Mouse (Mus musculus) kidney, embryonic 15.5 days (tissue): Measurements from ENCODE around the gene Ccdc158. TPM values are rescaled to one million over a fixed set of nuclear protein-coding genes. Genes with fewer than 3 reads are reported as not detected.
A peak's percentile ranks its signal among the peaks of the same experiment; 100 is the strongest.

Experiments
- ATAC-seq: fragments of 200-750 bp; cut with Nextera tagmentation; replicated peaks from 2 replicates; pipeline ENCODE4 v1.8.0; 2017; ENCODE audit warnings: moderate TSS enrichment; ENCODE audit not compliant: low FRiP score
- H3K27ac ChIP-seq: fragments of 300-500 bp; sonication (generic); 2 replicates; pipeline ENCODE4 v1.5.1; 2015; ENCODE audit warnings: mild to moderate bottlenecking, inconsistent platforms
- H3K27me3 ChIP-seq: fragments of 300-500 bp; sonication (generic); 2 replicates; pipeline ENCODE4 v1.6.1; 2015; ENCODE audit warnings: inconsistent platforms
- H3K36me3 ChIP-seq: fragments of 300-500 bp; sonication (generic); 2 replicates; pipeline ENCODE4 v1.6.1; 2015; ENCODE audit warnings: inconsistent platforms
- H3K4me1 ChIP-seq: fragments of 300-500 bp; sonication (generic); 2 replicates; pipeline ENCODE4 v1.6.1; 2015; ENCODE audit warnings: inconsistent platforms
- H3K4me2 ChIP-seq: fragments of 300-500 bp; sonication (generic); 2 replicates; pipeline ENCODE4 v1.6.1; 2015; ENCODE audit warnings: moderate library complexity, mild to moderate bottlenecking, inconsistent platforms
- H3K4me3 ChIP-seq: fragments of 300-500 bp; sonication (generic); replicated peaks from 2 replicates; pipeline ENCODE4 v1.5.1; 2015; ENCODE audit warnings: mild to moderate bottlenecking, inconsistent platforms
- H3K9ac ChIP-seq: fragments of 300-500 bp; sonication (generic); 2 replicates; pipeline ENCODE4 v1.6.1; 2015; ENCODE audit warnings: mild to moderate bottlenecking, inconsistent platforms
- H3K9me3 ChIP-seq: fragments of 300-500 bp; sonication (generic); replicated peaks from 2 replicates; pipeline ENCODE4 v1.6.1; 2016; ENCODE audit warnings: inconsistent platforms
- WGBS: fragments of 180-500 bp; shearing (Covaris S2); methylation state at CpG from one replicate; pipeline ENCODE4 v1.1.7; 2015; ENCODE audit warnings: mixed read lengths; 5-methylcytosine and 5-hydroxymethylcytosine counted together
- polyA plus RNA-seq: library from polyadenylated mRNA; unstranded; fragments of >200 nt; fragmentation: Nextera tagmentation; extraction: Ambion mirVana; gene quantifications from 2 replicates; pipeline ENCODE4 v1.2.1, GENCODE M21; 2015

Ccdc158 gene
- 0.94 and 0.97 TPM in 2 replicates for polyA plus RNA-seq

- no peaks in the 10 kb centered on the region for H3K9me3 ChIP-seq
- peak within 1 kb of the TSS; percentile 50 for H3K4me3 ChIP-seq
- H3K36me3 ChIP-seq = no peaks in the 10 kb centered on the region
- H3K4me1 ChIP-seq = peaks cover 15% of the 10 kb centered on the region
- H3K4me2 ChIP-seq = peak within 1 kb of the TSS; percentile 77
- 14% methylated on average over 53 of the region's 55 CpGs for WGBS
- 0 out of 2 replicates have a peak within 1 kb of the TSS, but pooled peaks have one; percentile 28 for H3K27ac ChIP-seq
- peak within 1 kb of the TSS; percentile 24; the same call in 1 of the 2 replicates for H3K9ac ChIP-seq
- ATAC-seq = peak; percentile 94
- H3K27me3 ChIP-seq = peaks cover 7% of the 10 kb centered on the region
These were observed at the start of gene Ccdc158 for GRCm38 (mm10) chr5:92674859-92675573. Gene Ccdc158, minus strand, starts transcription at chr5:92675271.

- H3K27ac ChIP-seq = no peak overlapping the region
- no peak overlapping the region for H3K4me3 ChIP-seq
- H3K36me3 ChIP-seq = no peaks in the 10 kb centered on the region
- H3K9me3 ChIP-seq = no peaks in the 10 kb centered on the region
- no peak overlapping the region for H3K4me2 ChIP-seq
- no peak for ATAC-seq
- 92% methylated on average over 8 of the region's 8 CpGs for WGBS
- H3K4me1 ChIP-seq = no peaks in the 10 kb centered on the region
- H3K9ac ChIP-seq = no peak overlapping the region
- no peaks in the 10 kb centered on the region for H3K27me3 ChIP-seq
These were observed 46.5 kb upstream of the Ccdc158 start for GRCm38 (mm10) chr5:92721610-92722009.

- Histone ChIP-seq H3K9me3 (no peaks in the 10 kb centered on the region), H3K36me3 (no peaks in the 10 kb centered on the region), H3K4me2 (no peak overlapping the region), H3K4me3 (no peak overlapping the region), H3K4me1 (no peaks in the 10 kb centered on the region), H3K9ac (no peak overlapping the region), H3K27ac (no peak overlapping the region), H3K27me3 (no peaks in the 10 kb centered on the region)
- ATAC-seq = no peak
- WGBS = 80% methylated on average over 3 of the region's 3 CpGs
These were observed 43.8 kb upstream of the Ccdc158 start for GRCm38 (mm10) chr5:92718856-92719255.

GRCm38 (mm10) chr5:92717666-92718360 is 42.7 kb upstream of the Ccdc158 start:
- no peak for ATAC-seq
- WGBS = 60% methylated on average over 3 of the region's 3 CpGs
- no peaks in the 10 kb centered on the region for H3K4me1 ChIP-seq

GRCm38 (mm10) chr5:92715890-92716289 is 40.8 kb upstream of the Ccdc158 start:
- Histone ChIP-seq H3K36me3 (no peaks in the 10 kb centered on the region), H3K27me3 (no peaks in the 10 kb centered on the region), H3K9ac (no peak overlapping the region), H3K9me3 (no peaks in the 10 kb centered on the region), H3K4me3 (no peak overlapping the region), H3K4me1 (no peaks in the 10 kb centered on the region), H3K27ac (no peak overlapping the region), H3K4me2 (no peak overlapping the region)
- ATAC-seq = no peak
- 62% methylated on average over 2 of the region's 2 CpGs for WGBS

More at GRCm38 (mm10) chr5:92717666-92718360, 42.7 kb upstream of the Ccdc158 start:
- no peak overlapping the region for H3K4me3 ChIP-seq
- H3K4me2 ChIP-seq = no peak overlapping the region
- no peaks in the 10 kb centered on the region for H3K36me3 ChIP-seq
- no peaks in the 10 kb centered on the region for H3K27me3 ChIP-seq
- H3K9ac ChIP-seq = no peak overlapping the region
- H3K9me3 ChIP-seq = no peaks in the 10 kb centered on the region
- no peak overlapping the region for H3K27ac ChIP-seq

- Histone ChIP-seq H3K4me2 (no peak overlapping the region), H3K27ac (no peak overlapping the region), H3K4me3 (no peak overlapping the region), H3K9me3 (no peaks in the 10 kb centered on the region), H3K36me3 (no peaks in the 10 kb centered on the region), H3K4me1 (no peaks in the 10 kb centered on the region), H3K9ac (no peak overlapping the region), H3K27me3 (no peaks in the 10 kb centered on the region)
- WGBS = 61% methylated on average over 11 of the region's 11 CpGs
- ATAC-seq = no peak
These were observed 40.2 kb upstream of the Ccdc158 start for GRCm38 (mm10) chr5:92715319-92715718.

- H3K4me3 ChIP-seq = no peak overlapping the region
- no peak for ATAC-seq
- WGBS = 95% methylated on average over 2 of the region's 2 CpGs
- H3K27me3 ChIP-seq = no peaks in the 10 kb centered on the region
- no peak overlapping the region for H3K9ac ChIP-seq
- no peaks in the 10 kb centered on the region for H3K36me3 ChIP-seq
- no peaks in the 10 kb centered on the region for H3K9me3 ChIP-seq
- no peaks in the 10 kb centered on the region for H3K4me1 ChIP-seq
- no peak overlapping the region for H3K4me2 ChIP-seq
- H3K27ac ChIP-seq = no peak overlapping the region
These were observed 39.8 kb upstream of the Ccdc158 start for GRCm38 (mm10) chr5:92714886-92715285.

DNA sequence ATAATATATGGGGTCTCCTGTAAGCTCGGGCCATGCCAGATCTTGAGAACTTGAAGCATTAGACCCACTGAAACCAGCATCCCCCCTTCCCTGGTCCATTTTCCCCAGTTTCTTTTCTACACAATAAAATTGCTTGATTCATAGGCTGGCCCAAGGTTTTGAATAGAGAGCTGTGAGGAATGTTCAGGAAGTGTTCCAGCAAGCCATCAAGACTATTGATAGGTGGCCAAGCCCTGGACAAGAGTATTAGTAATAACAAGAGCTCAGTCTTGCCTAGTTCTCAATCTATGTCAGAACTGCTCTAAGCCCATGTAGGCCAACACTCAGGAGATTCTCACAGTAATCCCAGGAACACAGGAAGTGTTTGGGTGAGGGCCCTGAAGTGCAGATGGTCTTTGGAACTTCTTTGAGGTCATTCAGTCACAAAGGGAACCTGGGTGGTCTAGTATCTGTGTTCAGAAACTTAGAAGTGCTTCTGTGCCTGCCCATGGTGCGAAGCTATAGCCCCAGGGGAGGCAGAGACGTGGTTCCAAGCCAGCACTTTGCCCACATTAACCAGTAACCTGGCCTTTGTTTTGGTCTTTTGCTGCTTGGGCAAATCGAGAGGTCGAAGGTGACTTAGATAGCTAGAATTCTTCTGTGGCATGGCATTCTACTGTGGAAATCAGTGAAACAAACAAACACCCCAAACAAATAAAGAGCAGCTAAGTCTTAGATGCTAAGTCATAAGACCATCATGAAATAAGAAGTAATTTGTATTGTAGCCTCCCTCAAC is 37.7 kb upstream of the Ccdc158 start:
- Histone ChIP-seq H3K4me2 (no peak overlapping the region), H3K9me3 (no peaks in the 10 kb centered on the region), H3K4me1 (peaks cover 6% of the 10 kb centered on the region), H3K27ac (no peak overlapping the region), H3K27me3 (no peaks in the 10 kb centered on the region), H3K4me3 (no peak overlapping the region), H3K9ac (no peak overlapping the region), H3K36me3 (no peaks in the 10 kb centered on the region)
- ATAC-seq = no peak
- 78% methylated on average over 5 of the region's 5 CpGs for WGBS

- Histone ChIP-seq H3K36me3 (no peaks in the 10 kb centered on the region), H3K27me3 (no peaks in the 10 kb centered on the region), H3K9me3 (no peaks in the 10 kb centered on the region), H3K27ac (no peak overlapping the region), H3K4me1 (peaks cover 6% of the 10 kb centered on the region), H3K9ac (no peak overlapping the region), H3K4me3 (no peak overlapping the region), H3K4me2 (no peak overlapping the region)
- WGBS = 68% methylated on average over 5 of the region's 5 CpGs
- no peak for ATAC-seq
These were observed 36.7 kb upstream of the Ccdc158 start for GRCm38 (mm10) chr5:92711666-92712290.

GRCm38 (mm10) chr5:92710779-92711178 is 35.7 kb upstream of the Ccdc158 start:
- Histone ChIP-seq H3K9me3 (no peaks in the 10 kb centered on the region), H3K4me3 (no peak overlapping the region), H3K27me3 (no peaks in the 10 kb centered on the region), H3K36me3 (no peaks in the 10 kb centered on the region), H3K27ac (no peak overlapping the region), H3K4me1 (peaks cover 6% of the 10 kb centered on the region), H3K9ac (no peak overlapping the region), H3K4me2 (no peak overlapping the region)
- ATAC-seq = no peak
- 64% methylated on average over 8 of the region's 8 CpGs for WGBS

DNA sequence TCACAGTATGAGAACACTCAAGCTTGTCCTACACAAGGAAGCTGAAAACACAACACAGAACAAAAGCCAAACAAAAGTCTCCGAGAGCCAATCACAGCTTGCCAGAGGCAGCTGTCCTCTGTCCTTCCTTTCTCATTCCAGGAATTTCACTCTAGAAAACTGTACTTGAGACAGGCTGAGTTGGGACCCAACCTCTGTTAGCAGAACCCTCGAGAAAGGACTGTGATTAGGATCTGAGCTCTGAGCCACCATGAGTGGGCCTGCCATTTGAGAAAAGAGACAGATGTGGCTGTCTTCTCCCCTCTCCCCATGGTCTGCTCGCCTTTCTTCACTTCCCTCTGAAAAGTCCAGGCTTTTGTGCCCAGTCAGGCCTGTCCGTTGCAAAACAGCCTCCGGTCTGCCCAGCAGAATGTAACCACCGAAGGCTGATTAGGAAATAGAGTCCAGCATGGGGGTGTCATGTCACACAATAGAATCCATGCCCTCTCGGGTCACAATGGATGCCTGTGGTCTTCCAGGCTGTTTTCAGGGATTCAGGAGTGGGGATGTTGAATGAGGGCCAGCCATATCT is 32.9 kb upstream of the Ccdc158 start:
- no peak overlapping the region for H3K9ac ChIP-seq
- H3K4me1 ChIP-seq = peaks cover 6% of the 10 kb centered on the region
- no peak overlapping the region for H3K4me2 ChIP-seq
- no peaks in the 10 kb centered on the region for H3K9me3 ChIP-seq
- H3K27me3 ChIP-seq = no peaks in the 10 kb centered on the region
- ATAC-seq = peak; percentile 69; the same call in 1 of the 2 replicates
- WGBS = 31% methylated on average over 7 of the region's 7 CpGs
- H3K27ac ChIP-seq = peak overlapping the region; percentile 70
- no peaks in the 10 kb centered on the region for H3K36me3 ChIP-seq
- no peak overlapping the region for H3K4me3 ChIP-seq
